Mouse (Mus musculus) lung, adult 18-20 months (tissue): ENCODE data around the gene Kif26a.
A peak's percentile ranks its signal among the peaks of the same experiment; 100 is the strongest.

Experiments used
- DNase-seq, 2 experiments: peaks; one replicate each; pipeline ENCODE4 v3.0.0; 2022; ENCODE audit warnings: mixed read lengths in 2 of 2

Gene Kif26a

DNA sequence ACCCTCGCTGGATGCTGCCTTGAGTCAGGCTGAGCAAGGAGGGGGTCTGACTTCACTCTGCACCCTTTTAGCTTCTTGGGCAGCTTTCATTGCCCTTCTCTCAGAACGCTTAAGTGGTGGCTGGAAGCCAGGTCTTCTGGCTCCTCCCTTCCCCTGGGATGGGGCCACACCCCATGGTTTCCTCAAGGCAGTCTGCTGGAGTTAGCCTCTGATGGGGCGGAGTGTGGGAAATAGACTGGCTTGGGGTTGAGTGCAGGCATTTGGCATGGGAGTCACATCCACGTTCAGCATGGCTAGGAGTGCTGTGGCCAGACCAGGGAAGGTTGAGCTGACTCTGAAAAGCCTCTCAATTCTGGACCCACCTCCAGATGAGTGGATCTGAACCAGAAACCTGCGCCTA is 23.2 kb downstream of the Kif26a start:
- DNase-seq: peak; percentile 71 to 82

DNA sequence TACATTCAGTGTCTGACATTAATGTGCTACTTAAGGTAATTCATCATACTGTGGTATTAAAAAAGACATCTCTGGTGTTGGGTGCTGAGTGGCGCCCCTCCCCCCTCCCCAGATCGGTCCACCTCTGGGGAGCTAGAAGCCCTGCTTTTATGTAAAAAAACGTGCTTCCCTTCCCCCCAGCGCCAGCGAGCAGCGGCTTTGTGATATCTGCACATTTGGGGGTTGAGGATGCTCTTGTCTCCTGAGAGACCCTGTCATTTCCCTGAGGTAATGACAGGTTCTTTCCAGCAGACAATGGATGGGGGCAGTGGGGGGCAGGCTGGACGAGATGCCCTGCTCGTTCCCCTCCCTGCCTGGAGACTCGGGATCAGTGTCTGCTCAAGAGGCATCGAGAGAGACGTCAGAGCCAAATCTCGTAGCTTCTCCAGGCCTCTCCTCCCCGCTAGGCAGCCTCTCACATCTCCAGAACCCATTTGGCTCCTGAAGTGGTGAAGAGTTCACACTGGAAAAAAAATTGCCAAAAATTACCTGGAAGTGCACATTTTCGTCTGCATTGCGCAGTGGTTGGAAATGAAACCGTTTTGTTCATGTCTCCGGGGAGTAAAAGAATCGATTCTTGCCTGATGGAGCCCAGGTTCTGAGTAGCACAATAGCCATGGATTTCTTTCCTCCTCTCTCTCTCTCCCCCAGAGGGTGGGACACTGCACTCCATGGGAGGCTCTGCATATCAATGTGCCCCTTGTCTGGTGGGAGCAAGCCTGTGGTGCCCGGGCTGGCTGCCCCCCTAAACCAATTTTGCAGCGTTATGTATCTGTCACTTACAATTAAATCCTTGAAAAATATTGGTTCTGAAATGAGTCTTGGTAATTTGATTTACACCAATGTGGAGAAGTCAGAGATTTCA is 24.9 kb downstream of the Kif26a start:
- no peak for DNase-seq

DNA sequence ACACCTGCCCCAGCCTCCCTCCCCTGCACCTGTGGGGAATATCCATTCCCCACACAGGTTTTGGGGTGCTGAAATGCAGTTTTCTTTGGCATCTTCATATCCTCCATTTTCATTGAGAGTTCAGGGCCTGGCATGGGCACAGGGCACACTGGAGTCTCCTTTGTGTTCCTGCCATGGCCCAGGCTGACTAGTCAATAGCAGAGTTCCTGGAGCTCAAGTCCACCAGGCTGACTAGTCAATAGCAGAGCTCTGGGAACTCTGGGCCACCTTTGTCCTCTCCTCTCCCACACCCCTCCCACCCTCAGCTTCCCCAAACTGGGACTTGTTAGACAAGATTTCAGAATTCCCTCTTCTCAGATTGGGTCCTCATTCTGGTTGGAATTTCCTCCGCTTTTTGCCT is 25.6 kb downstream of the Kif26a start:
- no peak for DNase-seq

DNA sequence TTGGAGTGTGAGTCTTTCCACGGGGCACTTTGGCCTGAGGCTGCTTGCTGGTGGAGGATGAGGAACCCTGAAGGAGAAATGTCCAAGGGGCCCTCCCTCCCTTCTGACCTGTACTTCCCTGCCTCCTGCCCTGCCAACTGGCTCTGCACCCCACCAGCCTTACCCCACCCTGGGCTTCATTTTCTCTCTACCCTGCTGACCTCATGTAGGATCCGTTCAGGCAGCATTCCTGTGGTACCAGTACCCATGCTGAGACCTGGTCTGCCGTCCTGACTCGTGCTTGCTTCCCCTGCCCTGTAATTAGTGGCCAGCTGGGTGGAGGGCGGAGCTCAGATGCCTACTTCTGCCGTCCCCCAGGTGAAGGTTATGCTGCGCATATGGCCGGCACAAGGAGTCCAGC is 26.2 kb downstream of the Kif26a start:
- no peak for DNase-seq

DNA sequence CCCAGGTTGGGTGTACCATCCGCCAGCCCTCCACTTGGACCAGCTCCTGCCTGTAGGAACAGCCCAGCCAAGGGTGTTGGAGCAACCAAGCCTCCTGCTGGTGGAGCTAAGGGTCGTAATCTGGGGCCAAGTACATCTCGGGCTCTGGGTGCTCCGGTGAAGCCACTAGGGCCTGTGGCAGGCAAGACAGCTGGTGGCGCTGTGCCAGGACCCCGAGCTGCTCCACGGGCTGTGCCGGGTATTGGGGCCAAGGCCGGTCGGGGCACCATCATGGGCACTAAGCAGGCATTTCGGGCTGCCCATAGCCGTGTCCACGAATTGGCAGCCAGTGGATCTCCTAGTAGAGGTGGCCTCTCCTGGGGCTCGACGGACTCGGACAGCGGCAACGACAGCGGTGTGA is 31.7 kb downstream of the Kif26a start:
- DNase-seq: no peak

DNA sequence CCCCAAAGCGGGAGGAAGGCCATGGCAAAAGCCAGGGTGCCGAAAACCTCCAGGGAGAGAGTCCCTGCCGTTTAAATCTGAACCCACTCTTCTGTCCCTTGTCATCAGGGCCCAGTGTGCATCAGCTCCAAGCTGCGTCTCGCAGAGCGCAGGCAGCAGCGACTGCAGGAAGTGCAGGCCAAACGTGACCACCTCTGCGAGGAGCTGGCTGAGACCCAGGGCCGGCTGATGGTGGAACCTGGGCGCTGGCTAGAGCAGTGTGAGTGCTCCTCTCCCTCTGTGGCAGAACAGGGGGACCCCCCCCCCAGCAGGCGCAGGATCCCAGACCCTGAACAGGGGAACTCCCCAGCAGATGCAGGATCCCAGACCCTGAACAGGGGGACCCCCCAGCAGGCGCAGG is 33.7 kb downstream of the Kif26a start:
- no peak for DNase-seq

DNA sequence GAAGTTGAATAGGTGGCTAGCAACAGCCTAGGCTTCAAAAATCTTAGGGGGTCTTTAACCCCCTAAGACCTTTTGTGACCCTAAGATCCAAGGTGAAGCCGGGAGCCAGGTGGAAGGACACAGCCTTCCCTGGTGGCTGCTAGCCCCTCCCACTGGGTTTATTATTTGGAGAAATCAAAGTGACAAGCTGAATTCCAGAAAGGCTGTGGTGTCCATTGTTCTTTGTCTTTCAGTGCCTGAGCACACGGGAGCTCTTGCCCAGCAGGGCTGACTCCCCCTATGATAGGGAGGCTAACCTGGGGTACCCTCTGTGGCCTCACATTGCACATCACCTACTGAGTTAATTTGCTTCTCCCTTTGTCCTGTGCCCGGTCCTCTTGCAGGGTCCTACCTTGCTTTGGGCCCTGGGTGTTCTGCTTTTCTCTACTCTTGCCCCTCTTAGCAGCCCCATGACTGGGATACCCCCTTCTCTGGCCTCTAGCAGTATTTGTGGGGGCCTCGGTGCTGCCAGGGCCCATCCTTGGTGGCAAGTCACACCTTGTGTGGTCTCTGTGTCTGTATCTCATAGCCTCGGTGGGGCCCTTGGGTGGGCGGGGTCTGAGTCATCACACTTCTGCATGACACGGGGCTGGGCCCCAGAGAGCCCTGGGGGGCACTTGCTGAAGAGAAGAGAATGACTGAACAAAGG is 36.1 kb downstream of the Kif26a start:
- DNase-seq: no peak

DNA sequence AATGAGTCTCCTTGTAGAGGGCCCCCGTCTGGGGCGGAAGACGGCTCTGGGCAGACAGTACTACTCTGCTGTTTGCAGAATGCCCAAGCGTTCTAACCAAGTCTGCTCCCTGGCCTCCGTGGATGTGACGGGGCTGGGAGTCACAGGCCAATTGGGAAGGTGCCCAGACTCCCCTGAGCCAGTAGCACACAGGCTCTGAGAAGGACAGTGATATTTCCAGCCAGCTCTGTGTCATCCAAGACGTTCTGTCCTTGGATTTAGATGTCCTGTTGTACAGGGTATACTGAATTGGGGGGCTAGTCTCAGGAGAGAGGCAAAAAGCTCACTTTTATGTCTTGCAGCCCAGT is 36.6 kb downstream of the Kif26a start:
- no peak for DNase-seq

DNA sequence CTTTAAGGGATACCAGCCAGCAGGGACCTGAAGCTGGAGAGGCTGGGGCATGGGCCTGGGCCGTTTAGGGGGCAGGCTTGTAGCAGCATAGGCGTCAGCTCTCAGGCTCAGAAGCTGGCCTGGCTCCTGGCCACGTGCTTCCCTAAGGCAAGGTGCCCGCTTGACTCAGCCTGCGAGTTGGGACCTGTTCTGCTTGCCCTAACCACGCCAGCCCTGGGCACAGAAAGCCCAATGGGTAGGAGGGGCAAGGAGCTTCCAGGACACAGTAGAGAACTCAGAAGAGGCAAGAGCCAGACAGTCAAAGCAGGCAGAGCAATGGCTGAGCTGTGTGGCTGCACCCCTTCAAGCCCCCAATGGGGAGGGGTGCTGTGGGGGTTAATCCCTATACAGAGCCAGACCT is 37.7 kb downstream of the Kif26a start:
- peak; percentile 48 to 57 for DNase-seq

DNA sequence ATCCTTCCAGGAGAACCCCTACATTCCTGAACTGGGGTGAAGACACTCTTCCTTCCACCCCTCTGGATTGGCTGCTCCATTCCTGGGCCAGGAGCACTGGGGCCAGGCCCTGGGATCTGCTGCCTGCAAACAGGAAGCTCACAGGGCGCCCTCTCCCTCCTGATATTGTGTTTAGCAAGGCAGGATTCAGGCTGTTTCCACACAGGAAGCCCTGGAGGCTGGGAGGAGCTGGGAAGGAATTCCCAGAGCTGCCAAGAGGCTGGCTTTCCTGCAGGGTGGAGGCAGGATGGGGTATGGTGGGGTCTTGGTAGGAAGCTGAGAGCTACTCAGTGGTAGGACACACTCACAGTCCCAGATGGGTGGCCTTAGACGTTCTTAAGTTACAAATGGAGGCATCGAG is 38.4 kb downstream of the Kif26a start:
- DNase-seq: peak; percentile 80 to 86

DNA sequence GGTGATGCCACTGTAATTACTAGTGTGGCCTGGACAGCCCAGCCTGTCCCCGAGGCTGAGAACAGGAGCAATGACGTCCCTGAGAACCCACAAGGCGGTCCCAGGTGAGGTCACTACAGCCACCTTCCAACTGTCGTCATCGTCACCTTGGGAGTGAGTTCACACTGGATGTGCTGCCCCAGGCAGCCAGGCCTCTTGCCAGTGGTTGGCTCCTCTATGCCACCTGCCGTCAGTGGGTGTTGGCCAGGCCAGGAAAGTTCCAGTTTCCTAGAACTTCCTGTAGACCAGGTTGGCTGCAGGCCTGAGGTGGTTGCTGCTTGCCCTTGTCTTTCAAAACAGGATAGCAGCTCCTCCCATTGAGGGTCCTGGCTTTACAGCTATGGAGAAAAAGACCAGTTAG is 40.9 kb downstream of the Kif26a start:
- peak in 1 of 2 experiments; percentile 22 for DNase-seq

DNA sequence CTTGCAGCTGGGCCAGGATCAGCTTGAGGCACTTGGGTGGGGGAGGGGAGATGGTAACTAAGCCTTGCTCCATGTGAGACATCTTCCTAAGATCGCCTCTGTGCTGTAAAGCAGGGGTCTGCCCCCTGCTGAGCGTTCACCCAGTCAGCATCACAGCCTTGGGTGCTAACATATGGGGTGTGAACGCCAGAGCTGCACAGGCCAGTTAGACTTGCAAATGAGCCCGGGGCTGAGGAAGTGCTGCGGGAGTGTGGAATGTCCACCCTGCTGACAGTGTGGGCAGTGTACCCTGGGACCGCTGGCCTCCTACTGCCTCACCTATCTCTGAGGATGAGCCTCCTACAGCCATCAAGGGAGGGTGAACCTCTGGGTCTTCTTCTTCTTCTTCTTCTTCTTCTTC is 45.7 kb downstream of the Kif26a start:
- no peak for DNase-seq

DNA sequence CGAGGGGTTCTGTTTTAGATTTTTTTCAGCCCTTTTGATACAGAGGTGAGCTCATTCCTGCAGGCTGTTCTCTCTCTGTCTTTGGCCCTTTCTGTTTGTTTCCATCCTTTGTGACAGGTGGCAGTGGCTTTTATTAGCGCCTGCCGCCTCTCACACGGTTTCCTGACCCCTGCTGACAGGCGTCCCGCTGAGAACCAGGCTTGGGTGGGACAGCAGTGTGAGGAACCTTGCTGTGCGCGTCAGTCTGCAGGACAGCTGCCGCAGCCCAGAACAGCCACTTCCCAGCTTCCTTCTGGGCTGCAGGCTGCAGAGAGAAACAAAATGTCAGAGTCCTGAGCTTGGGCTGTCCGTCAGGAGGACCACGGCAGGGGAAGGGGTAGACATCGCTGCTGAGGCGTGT is 49.0 kb downstream of the Kif26a start:
- no peak for DNase-seq

DNA sequence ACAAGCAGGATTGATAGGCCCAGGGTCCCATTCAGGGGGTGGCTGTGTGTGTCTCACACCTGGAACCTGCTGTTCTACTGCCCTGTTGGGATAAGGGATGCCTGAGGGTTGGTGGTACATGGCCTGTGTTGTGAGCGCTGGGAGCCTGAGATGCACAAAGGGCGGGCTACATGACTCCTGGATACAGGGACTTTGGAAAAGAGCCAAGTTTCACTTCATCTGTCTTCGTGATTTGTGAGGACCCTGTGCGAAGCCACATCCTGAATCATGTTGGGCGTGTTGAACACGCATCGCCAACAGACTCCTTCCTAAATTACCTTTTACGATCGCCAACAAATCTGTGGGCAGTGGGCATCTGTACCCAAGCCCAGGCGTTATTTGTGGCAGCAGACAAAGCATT is 50.6 kb downstream of the Kif26a start:
- DNase-seq: no peak

DNA sequence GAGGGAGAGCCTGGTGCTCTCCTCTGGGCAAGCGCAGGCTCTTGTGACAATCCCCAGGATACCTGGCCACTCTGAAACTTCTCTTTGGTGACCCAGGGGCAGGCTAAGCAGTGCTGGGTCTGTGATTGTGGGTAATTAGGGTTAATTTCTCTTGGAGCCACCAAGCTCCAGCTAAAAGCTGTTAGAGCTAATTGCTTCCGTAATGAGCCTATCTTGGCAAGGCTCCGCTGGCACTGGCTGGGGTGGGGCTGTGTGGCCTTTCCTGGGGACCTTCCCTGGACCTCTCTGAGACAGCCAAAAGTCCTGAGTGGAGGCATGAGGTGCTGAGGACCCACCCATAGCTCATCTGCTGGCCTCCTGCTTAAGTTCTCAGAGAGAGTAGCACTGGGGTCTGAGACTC is 53.4 kb downstream of the Kif26a start:
- DNase-seq: peak in 1 of 2 experiments; percentile 19

DNA sequence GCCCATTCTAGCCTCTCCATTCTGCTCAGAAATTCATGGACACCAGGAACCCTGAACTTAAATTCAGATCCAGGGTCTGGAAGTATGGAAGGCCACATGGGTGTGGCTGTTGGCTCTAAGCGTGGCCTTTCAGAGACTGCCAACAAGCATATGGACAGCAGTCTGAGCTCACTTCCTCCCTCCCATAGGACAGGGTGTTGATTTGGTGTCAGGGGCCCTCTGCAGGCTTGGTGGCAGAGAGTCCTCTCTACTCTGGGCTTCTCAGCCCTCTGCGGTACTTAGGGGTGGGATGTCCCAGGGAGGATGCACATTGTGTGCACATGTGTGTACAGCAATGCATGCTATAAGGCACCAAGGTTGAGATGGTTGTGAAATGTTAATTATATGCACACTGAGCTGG is 54.0 kb downstream of the Kif26a start:
- DNase-seq: peak in 1 of 2 experiments; percentile 37

DNA sequence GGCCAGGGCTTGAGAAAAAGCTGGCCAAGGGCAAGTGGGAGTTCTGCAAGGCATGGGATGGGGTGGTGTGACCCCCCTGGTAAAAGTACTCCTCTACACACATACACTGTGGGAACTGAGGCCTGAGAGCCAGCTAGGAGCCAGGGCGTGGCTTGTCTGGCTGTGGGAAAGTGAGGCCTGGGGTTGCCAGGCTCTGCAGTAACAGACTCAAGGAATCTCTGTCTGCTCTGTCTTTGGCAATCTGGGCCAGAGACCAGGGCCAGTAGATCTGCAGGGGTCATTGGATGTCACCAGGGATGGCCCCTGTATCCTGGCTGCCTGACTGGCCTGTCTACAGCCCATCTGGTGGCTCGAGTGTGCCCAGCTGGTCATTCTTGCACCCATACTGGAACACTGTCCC is 61.2 kb downstream of the Kif26a start:
- no peak for DNase-seq

DNA sequence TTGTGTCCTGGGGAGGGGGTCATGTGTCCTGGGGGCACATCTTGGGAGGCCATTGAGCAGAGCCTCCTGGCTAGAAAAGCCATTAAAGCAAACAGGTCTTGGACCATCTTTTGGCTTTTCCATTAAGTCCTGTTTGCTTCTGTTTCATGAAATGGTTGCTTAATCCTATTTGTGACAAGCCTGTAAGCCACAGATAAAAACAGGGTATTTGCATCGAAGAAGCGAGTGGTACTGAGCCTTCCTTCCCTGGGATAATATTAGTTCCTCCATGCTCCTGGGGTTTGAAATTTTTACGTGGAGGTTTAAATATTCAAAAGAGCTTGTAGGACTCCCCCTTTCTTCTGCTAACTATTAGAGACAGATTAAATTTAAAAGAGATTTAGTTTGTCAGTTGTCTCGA is 61.7 kb downstream of the Kif26a start:
- DNase-seq: no peak

DNA sequence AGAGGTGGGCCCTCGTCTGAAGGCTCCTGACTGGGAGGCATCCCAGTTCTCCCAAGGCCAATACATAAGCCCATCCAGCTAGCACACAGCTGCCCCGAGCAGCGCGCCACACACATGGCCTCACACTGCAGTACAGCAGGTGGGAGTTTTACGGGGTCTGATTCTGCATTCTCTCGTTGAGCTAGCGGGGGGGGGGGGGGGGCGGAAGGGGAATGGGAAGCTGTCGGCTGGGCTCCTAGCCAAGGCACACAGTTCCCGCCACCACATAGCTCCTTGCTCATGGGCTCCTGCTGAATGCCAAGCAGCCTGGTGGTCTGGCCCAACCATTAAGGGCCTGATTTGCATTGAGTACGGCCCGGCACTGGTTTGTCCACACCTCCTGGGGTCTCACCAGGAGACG is 64.6 kb downstream of the Kif26a start:
- DNase-seq: no peak

DNA sequence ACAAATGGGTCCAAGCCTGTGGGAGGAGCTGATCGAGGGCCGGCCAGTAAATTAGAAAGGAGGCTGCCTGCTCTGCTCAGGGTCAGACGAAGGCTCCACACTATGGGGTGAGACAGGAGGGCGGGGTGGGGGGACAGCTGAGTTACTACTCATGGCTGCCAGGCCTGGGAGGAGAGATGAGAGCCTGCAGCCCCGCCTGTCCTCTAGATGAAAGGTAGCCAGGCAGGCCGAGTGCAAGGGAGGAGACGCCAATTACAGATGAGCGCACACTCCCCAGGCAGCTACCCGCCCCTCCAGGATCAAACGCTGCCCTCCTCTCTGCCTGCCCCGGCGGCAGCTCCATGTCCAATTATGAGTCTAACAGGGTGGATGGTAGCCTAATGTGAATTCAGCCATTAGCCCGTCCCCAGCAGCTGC is 68.4 kb downstream of the Kif26a start:
- no peak for DNase-seq

DNA sequence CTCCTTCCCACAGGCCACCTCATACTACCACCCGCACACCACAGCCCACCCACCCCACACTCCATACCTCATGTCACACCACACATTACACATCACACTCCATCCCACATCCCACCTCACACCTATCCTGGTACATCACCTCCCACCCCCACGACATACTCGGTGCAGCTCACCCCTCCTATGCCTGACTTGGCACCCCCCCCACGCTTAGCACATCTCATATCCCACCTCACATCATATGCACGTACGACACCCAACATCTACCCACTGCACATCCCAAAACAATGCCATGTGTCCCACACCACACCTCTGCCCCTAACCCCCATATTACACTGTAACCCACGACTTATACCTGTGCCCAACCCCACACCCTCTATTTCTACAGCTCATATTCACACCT is 69.5 kb downstream of the Kif26a start:
- DNase-seq: no peak

DNA sequence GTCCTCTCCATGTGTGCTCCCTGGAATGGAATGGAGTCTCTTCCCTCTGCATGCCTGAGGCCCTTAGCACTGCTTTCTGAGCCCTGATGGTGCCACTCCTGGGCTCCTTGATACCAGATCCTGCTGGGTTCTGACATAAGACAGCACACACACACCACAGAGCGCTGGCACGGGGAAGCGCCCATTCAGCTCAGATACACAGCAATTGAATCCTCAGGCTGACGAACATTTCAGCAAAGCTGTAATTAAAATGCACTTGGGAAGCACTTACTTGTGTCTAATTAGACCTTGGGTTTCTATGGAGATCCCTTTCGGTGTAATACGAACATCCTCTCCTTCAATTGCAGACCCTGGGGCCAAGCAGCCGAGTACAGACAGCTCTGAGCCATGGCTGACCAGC is 71.0 kb downstream of the Kif26a start:
- DNase-seq: no peak

DNA sequence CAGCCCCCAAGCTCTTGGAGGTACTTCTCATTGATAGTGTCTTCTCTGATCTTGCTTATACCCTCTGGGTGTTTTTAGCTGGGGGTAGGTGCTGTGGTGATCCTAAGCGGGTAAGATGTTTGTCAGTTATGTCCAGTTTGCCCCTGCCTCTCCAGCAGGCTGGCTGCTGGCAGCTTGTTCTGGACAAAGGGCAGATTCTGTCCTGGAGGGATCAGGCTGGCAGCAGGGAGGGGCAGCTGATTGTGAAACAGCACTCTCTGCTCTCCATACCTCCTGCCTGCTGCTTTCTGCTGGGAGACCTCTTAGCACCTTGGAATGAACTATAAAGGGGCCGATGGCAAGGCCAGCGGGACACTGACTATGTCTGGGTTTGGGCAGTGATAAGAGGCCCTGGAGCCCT is 71.7 kb downstream of the Kif26a start:
- DNase-seq: no peak

DNA sequence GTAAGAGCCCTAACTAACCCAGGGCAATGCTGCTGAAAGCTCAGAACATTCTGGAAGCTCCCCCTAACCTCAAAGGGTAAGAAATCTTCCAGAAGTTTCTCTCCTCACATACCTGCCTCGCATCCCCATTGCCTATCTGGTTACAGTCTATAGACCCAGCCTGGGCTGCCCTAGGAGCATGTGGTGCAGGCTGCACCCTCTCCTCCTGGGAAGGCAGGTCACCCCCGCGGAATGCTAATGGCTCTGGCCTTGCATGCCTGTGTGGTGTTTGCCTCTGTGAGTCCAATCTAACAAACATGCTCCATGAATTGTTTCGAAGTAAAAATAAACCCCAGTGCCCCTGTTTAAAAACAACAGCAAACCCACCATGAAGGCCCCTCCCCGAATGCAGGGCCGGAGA is 75.3 kb downstream of the Kif26a start:
- DNase-seq: no peak
